Mouse (Mus musculus) stomach, embryonic 14.5 days (tissue): ENCODE data around the gene Adamts15. TPM values are rescaled to one million over a fixed set of nuclear protein-coding genes. Genes with fewer than 3 reads are reported as not detected.

ENCODE experiments used
- ATAC-seq: fragments of 200-750 bp; cut with Nextera tagmentation; 2 replicates; pipeline ENCODE4 v1.8.0; 2017; ENCODE audit warnings: low read depth, moderate TSS enrichment; ENCODE audit not compliant: insufficient number of reproducible peaks, insufficient read depth, low FRiP score
- H3K27ac ChIP-seq: fragments of 300-500 bp; sonication (generic); 2 replicates; pipeline ENCODE4 v1.5.1; 2014; ENCODE audit warnings: mild to moderate bottlenecking, low read length, moderate library complexity, mixed read lengths
- H3K27me3 ChIP-seq: fragments of 300-500 bp; sonication (generic); 2 replicates; pipeline ENCODE4 v1.6.1; 2014; ENCODE audit warnings: low read length, control low read depth, mixed read lengths; ENCODE audit not compliant: control insufficient read depth, insufficient read depth
- H3K36me3 ChIP-seq: fragments of 300-500 bp; sonication (generic); 2 replicates; pipeline ENCODE4 v1.6.1; 2014; ENCODE audit warnings: mild to moderate bottlenecking, control low read depth, low read length, moderate library complexity, mixed read lengths; ENCODE audit not compliant: control insufficient read depth, insufficient read depth
- H3K4me1 ChIP-seq: fragments of 300-500 bp; sonication (generic); 2 replicates; pipeline ENCODE4 v1.6.1; 2014; ENCODE audit warnings: low read length, control low read depth, mixed read lengths; ENCODE audit not compliant: control insufficient read depth, insufficient read depth
- H3K4me2 ChIP-seq: fragments of 300-500 bp; sonication (generic); replicated peaks from 2 replicates; pipeline ENCODE4 v1.6.1; 2014; ENCODE audit warnings: low read depth, low read length, control low read depth
- H3K4me3 ChIP-seq: fragments of 300-500 bp; sonication (generic); 2 replicates; pipeline ENCODE4 v1.5.1; 2014; ENCODE audit warnings: low read depth, low read length, control low read depth
- H3K9ac ChIP-seq: fragments of 300-500 bp; sonication (generic); replicated peaks from 2 replicates; pipeline ENCODE4 v1.6.1; 2014; ENCODE audit warnings: low read depth, mild to moderate bottlenecking, control low read depth, low read length, moderate library complexity, mixed read lengths
- H3K9me3 ChIP-seq: fragments of 300-500 bp; sonication (generic); 2 replicates; pipeline ENCODE4 v1.6.1; 2016; ENCODE audit warnings: low read depth, low read length, control low read depth; ENCODE audit not compliant: control insufficient read depth
- WGBS: fragments of 180-500 bp; shearing (Covaris S2); extraction: QIAGEN DNeasy Blood & Tissue Kit; methylation state at CpG from one replicate; pipeline ENCODE4 v1.1.7; 2014; 5-methylcytosine and 5-hydroxymethylcytosine counted together
- polyA plus RNA-seq: library from polyadenylated mRNA; unstranded; fragments of >200 nt; fragmentation: Nextera tagmentation; extraction: Ambion mirVana; gene quantifications from 2 replicates; pipeline ENCODE4 v1.2.1, GENCODE M21; 2014

Adamts15 gene
- polyA plus RNA-seq, 1 experiment from 2014 or later: 12.9 TPM

- H3K27me3 ChIP-seq: peaks cover 24% of the 10 kb centered on the region
- peak within 1 kb of the TSS; percentile 22 for H3K9ac ChIP-seq
These were observed 20.5 kb upstream of the Adamts15 start, which contains the start of gene Adamts8 for GRCm38 (mm10) chr9:30942512-30943313. Gene Adamts8, plus strand, starts transcription at chr9:30942562.

GRCm38 (mm10) chr9:30940328-30940727, 18.1 kb upstream of the Adamts15 start:
- Histone ChIP-seq H3K36me3 (no peaks in the 10 kb centered on the region), H3K9me3 (no peaks in the 10 kb centered on the region), H3K9ac (no peak overlapping the region), H3K4me1 (peaks cover 4% of the 10 kb centered on the region; the same call in 1 of the 2 replicates), H3K4me2 (no peak overlapping the region), H3K4me3 (no peak overlapping the region), H3K27ac (no peak overlapping the region), H3K27me3 (peaks cover 24% of the 10 kb centered on the region)
- WGBS: 6% methylated on average over 6 of the region's 6 CpGs
- ATAC-seq: peak; percentile 11; the same call in 1 of the 2 replicates

More at GRCm38 (mm10) chr9:30942512-30943313, 20.5 kb upstream of the Adamts15 start, which contains the start of gene Adamts8:
- peak within 1 kb of the TSS; percentile 62 for H3K4me3 ChIP-seq
- no peaks in the 10 kb centered on the region for H3K36me3 ChIP-seq
- peak; percentile 72 for ATAC-seq
- no peaks in the 10 kb centered on the region for H3K9me3 ChIP-seq
- no peak within 1 kb of the TSS for H3K27ac ChIP-seq
- H3K4me2 ChIP-seq: peak within 1 kb of the TSS; percentile 97
- WGBS: under 1% methylated on average over 91 of the region's 96 CpGs
- peaks cover 4% of the 10 kb centered on the region; the same call in 1 of the 2 replicates for H3K4me1 ChIP-seq

- WGBS: 29% methylated on average over 9 of the region's 9 CpGs
- no peak for ATAC-seq
- no peaks in the 10 kb centered on the region for H3K9me3 ChIP-seq
- no peak overlapping the region for H3K4me3 ChIP-seq
- no peaks in the 10 kb centered on the region for H3K36me3 ChIP-seq
- 0 out of 2 replicates have a peak overlapping the region, but pooled peaks have one; percentile 3 for H3K4me2 ChIP-seq
- no peaks in the 10 kb centered on the region for H3K4me1 ChIP-seq
- no peak overlapping the region for H3K9ac ChIP-seq
- H3K27ac ChIP-seq: no peak overlapping the region
- peaks cover 12% of the 10 kb centered on the region for H3K27me3 ChIP-seq
These were observed 14.6 kb upstream of the Adamts15 start for GRCm38 (mm10) chr9:30936674-30937438.

- H3K36me3 ChIP-seq: no peaks in the 10 kb centered on the region
- no peak overlapping the region for H3K4me3 ChIP-seq
- H3K9me3 ChIP-seq: no peaks in the 10 kb centered on the region
- H3K4me2 ChIP-seq: no peak overlapping the region
- no peak overlapping the region for H3K27ac ChIP-seq
- 35% methylated on average over 6 of the region's 6 CpGs for WGBS
- H3K9ac ChIP-seq: no peak overlapping the region
- no peak for ATAC-seq
- H3K27me3 ChIP-seq: no peaks in the 10 kb centered on the region
- H3K4me1 ChIP-seq: no peaks in the 10 kb centered on the region
These were observed 12.6 kb upstream of the Adamts15 start for GRCm38 (mm10) chr9:30934827-30935226.

GRCm38 (mm10) chr9:30932346-30932745, 10.1 kb upstream of the Adamts15 start:
- Histone ChIP-seq H3K36me3 (no peaks in the 10 kb centered on the region), H3K9ac (no peak overlapping the region), H3K4me2 (no peak overlapping the region), H3K27me3 (no peaks in the 10 kb centered on the region), H3K4me1 (no peaks in the 10 kb centered on the region), H3K4me3 (no peak overlapping the region), H3K27ac (no peak overlapping the region), H3K9me3 (no peaks in the 10 kb centered on the region)
- 60% methylated on average over 4 of the region's 4 CpGs for WGBS
- no peak for ATAC-seq

- H3K9ac ChIP-seq: no peak overlapping the region
- ATAC-seq: no peak
- 82% methylated on average over 2 of the region's 2 CpGs for WGBS
These were observed 6.5 kb upstream of the Adamts15 start for GRCm38 (mm10) chr9:30928759-30929158.

GRCm38 (mm10) chr9:30921261-30922103, 770 bp downstream of the Adamts15 start:
- H3K9ac ChIP-seq: peak overlapping the region; percentile 55; the same call in 1 of the 2 replicates
- no peak for ATAC-seq
- 3% methylated on average over 56 of the region's 56 CpGs for WGBS
- no peak overlapping the region; the same call in 1 of the 2 replicates for H3K27ac ChIP-seq
- H3K27me3 ChIP-seq: no peaks in the 10 kb centered on the region
- no peaks in the 10 kb centered on the region for H3K9me3 ChIP-seq
- H3K36me3 ChIP-seq: no peaks in the 10 kb centered on the region
- H3K4me1 ChIP-seq: no peaks in the 10 kb centered on the region
- H3K4me3 ChIP-seq: peak overlapping the region; percentile 58
- H3K4me2 ChIP-seq: peak overlapping the region; percentile 92

More at GRCm38 (mm10) chr9:30928759-30929158, 6.5 kb upstream of the Adamts15 start:
- no peak overlapping the region for H3K4me2 ChIP-seq
- H3K9me3 ChIP-seq: no peaks in the 10 kb centered on the region
- H3K4me3 ChIP-seq: no peak overlapping the region
- no peaks in the 10 kb centered on the region for H3K4me1 ChIP-seq
- H3K36me3 ChIP-seq: no peaks in the 10 kb centered on the region
- H3K27ac ChIP-seq: no peak overlapping the region
- H3K27me3 ChIP-seq: no peaks in the 10 kb centered on the region
